Mouse (Mus musculus) intestine, embryonic 14.5 days (tissue): ENCODE measurements around the gene 4921517D22Rik. TPM values are rescaled to one million over a fixed set of nuclear protein-coding genes. Genes with fewer than 3 reads are reported as not detected.
"Not testable (repeated sequence)": the region's sequence is repeated elsewhere in the genome, so short reads cannot be mapped to it uniquely, and the experiment has no call there.

Experiments used
- ATAC-seq: fragments of 200-750 bp; cut with Nextera tagmentation; replicated peaks from 2 replicates; pipeline ENCODE4 v1.8.0; 2017; ENCODE audit warnings: low read depth, moderate number of reproducible peaks, moderate TSS enrichment, moderate library complexity; ENCODE audit not compliant: low FRiP score, low TSS enrichment
- DNase-seq: peaks from one replicate; pipeline ENCODE4 v3.0.0-alpha.2; 2018; ENCODE audit warnings: low spot score
- H3K27ac ChIP-seq: fragments of 300-500 bp; sonication (generic); 2 replicates; pipeline ENCODE4 v1.5.1; 2014; ENCODE audit warnings: low read depth, mild to moderate bottlenecking, control low read depth
- H3K27me3 ChIP-seq: fragments of 300-500 bp; sonication (generic); replicated peaks from 2 replicates; pipeline ENCODE4 v1.6.1; 2014; ENCODE audit warnings: low read length, control low read depth; ENCODE audit not compliant: control insufficient read depth, insufficient read depth
- H3K36me3 ChIP-seq: fragments of 300-500 bp; sonication (generic); 2 replicates; pipeline ENCODE4 v1.6.1; 2014; ENCODE audit warnings: low read length, control low read depth; ENCODE audit not compliant: control insufficient read depth, insufficient read depth
- H3K4me1 ChIP-seq: fragments of 300-500 bp; sonication (generic); replicated peaks from 2 replicates; pipeline ENCODE4 v1.6.1; 2014; ENCODE audit warnings: low read length, control low read depth, mixed read lengths; ENCODE audit not compliant: control insufficient read depth, insufficient read depth
- H3K4me2 ChIP-seq: fragments of 300-500 bp; sonication (generic); 2 replicates; pipeline ENCODE4 v1.6.1; 2014; ENCODE audit warnings: low read length
- H3K4me3 ChIP-seq: fragments of 300-500 bp; sonication (generic); 2 replicates; pipeline ENCODE4 v1.5.1; 2014; ENCODE audit warnings: low read depth, low read length, control low read depth, mixed read lengths
- H3K9ac ChIP-seq: fragments of 300-500 bp; sonication (generic); 2 replicates; pipeline ENCODE4 v1.6.1; 2014; ENCODE audit warnings: mild to moderate bottlenecking, low read length
- H3K9me3 ChIP-seq: fragments of 300-500 bp; sonication (generic); 2 replicates; pipeline ENCODE4 v1.6.1; 2016; ENCODE audit warnings: low read length, control low read depth; ENCODE audit not compliant: control insufficient read depth
- WGBS: fragments of 180-500 bp; shearing (Covaris S2); extraction: QIAGEN DNeasy Blood & Tissue Kit; methylation state at CpG from one replicate; pipeline ENCODE4 v1.1.7; 2014; 5-methylcytosine and 5-hydroxymethylcytosine counted together
- polyA plus RNA-seq: library from polyadenylated mRNA; unstranded; fragments of >200 nt; fragmentation: Nextera tagmentation; extraction: Ambion mirVana; gene quantifications from 2 replicates; pipeline ENCODE4 v1.2.1, GENCODE M21; 2014

Gene 4921517D22Rik
- polyA plus RNA-seq, 1 experiment from 2014 or later: not detected

- Histone ChIP-seq H3K4me2 (no peak overlapping the region), H3K9ac (no peak overlapping the region), H3K4me3 (no peak overlapping the region), H3K36me3 (no peaks in the 10 kb centered on the region), H3K4me1 (no peaks in the 10 kb centered on the region), H3K9me3 (no peaks in the 10 kb centered on the region), H3K27me3 (no peaks in the 10 kb centered on the region), H3K27ac (no peak overlapping the region)
- ATAC-seq (no peak), DNase-seq (no peak)
- WGBS: 54% methylated on average over 12 of the region's 12 CpGs
These were observed 10.7 kb upstream of the 4921517D22Rik start for GRCm38 (mm10) chr13:59704562-59704961.

- no peak for DNase-seq
- no peaks in the 10 kb centered on the region for H3K36me3 ChIP-seq
- no peak overlapping the region for H3K4me2 ChIP-seq
- 79% methylated on average over 12 of the region's 12 CpGs for WGBS
- ATAC-seq: no peak
- H3K9ac ChIP-seq: no peak overlapping the region
- no peak overlapping the region for H3K4me3 ChIP-seq
- no peaks in the 10 kb centered on the region for H3K4me1 ChIP-seq
- no peak overlapping the region for H3K27ac ChIP-seq
- no peaks in the 10 kb centered on the region for H3K27me3 ChIP-seq
- H3K9me3 ChIP-seq: no peaks in the 10 kb centered on the region
These were observed 9.6 kb upstream of the 4921517D22Rik start for GRCm38 (mm10) chr13:59703514-59703913.

- H3K27ac ChIP-seq, H3K4me1 ChIP-seq, H3K4me3 ChIP-seq, H3K4me2 ChIP-seq, ATAC-seq, DNase-seq, H3K36me3 ChIP-seq, H3K27me3 ChIP-seq, H3K9ac ChIP-seq, H3K9me3 ChIP-seq: not testable (repeated sequence)
- 67% methylated on average over 1 of the region's 1 CpGs for WGBS
These were observed 6.2 kb upstream of the 4921517D22Rik start for GRCm38 (mm10) chr13:59700137-59700536.

GRCm38 (mm10) chr13:59699131-59699530, 5.2 kb upstream of the 4921517D22Rik start:
- no peak for ATAC-seq
- H3K4me3 ChIP-seq: no peak overlapping the region
- no peaks in the 10 kb centered on the region for H3K9me3 ChIP-seq
- H3K36me3 ChIP-seq: no peaks in the 10 kb centered on the region
- H3K27me3 ChIP-seq: no peaks in the 10 kb centered on the region
- H3K4me2 ChIP-seq: no peak overlapping the region
- H3K4me1 ChIP-seq: no peaks in the 10 kb centered on the region
- H3K27ac ChIP-seq: no peak overlapping the region
- no peak overlapping the region for H3K9ac ChIP-seq
- WGBS: 90% methylated on average over 8 of the region's 8 CpGs
- DNase-seq: no peak

GRCm38 (mm10) chr13:59695781-59696180, 1.9 kb upstream of the 4921517D22Rik start:
- H3K9me3 ChIP-seq: no peaks in the 10 kb centered on the region
- H3K9ac ChIP-seq: no peak overlapping the region
- no peak for ATAC-seq
- no peaks in the 10 kb centered on the region for H3K36me3 ChIP-seq
- H3K4me1 ChIP-seq: no peaks in the 10 kb centered on the region
- H3K4me2 ChIP-seq: no peak overlapping the region
- H3K27ac ChIP-seq: no peak overlapping the region
- H3K27me3 ChIP-seq: no peaks in the 10 kb centered on the region
- 87% methylated on average over 7 of the region's 7 CpGs for WGBS
- no peak overlapping the region for H3K4me3 ChIP-seq
- no peak for DNase-seq

GRCm38 (mm10) chr13:59691478-59691877, 2.4 kb downstream of the 4921517D22Rik start:
- no peak for DNase-seq
- H3K4me1 ChIP-seq: no peaks in the 10 kb centered on the region
- no peak overlapping the region for H3K4me2 ChIP-seq
- no peak overlapping the region for H3K27ac ChIP-seq
- whole genome bisulfite sequencing: 79% methylated on average over 10 of the region's 10 CpGs
- H3K4me3 ChIP-seq: no peak overlapping the region
- no peak overlapping the region for H3K9ac ChIP-seq
- H3K36me3 ChIP-seq: no peaks in the 10 kb centered on the region
- H3K9me3 ChIP-seq: no peaks in the 10 kb centered on the region
- no peak for ATAC-seq
- H3K27me3 ChIP-seq: no peaks in the 10 kb centered on the region

- no peak overlapping the region for H3K27ac ChIP-seq
- H3K4me1 ChIP-seq: no peaks in the 10 kb centered on the region
- DNase-seq: no peak
- H3K4me3 ChIP-seq: no peak overlapping the region
- H3K27me3 ChIP-seq: no peaks in the 10 kb centered on the region
- no peak for ATAC-seq
- H3K36me3 ChIP-seq: no peaks in the 10 kb centered on the region
- WGBS: 83% methylated on average over 7 of the region's 7 CpGs
- no peak overlapping the region for H3K9ac ChIP-seq
- H3K4me2 ChIP-seq: no peak overlapping the region
- H3K9me3 ChIP-seq: no peaks in the 10 kb centered on the region
These were observed 3.3 kb downstream of the 4921517D22Rik start for GRCm38 (mm10) chr13:59690576-59690975.

GRCm38 (mm10) chr13:59689843-59690242, 4.1 kb downstream of the 4921517D22Rik start:
- Histone ChIP-seq H3K27ac (no peak overlapping the region), H3K27me3 (no peaks in the 10 kb centered on the region), H3K9ac (no peak overlapping the region), H3K36me3 (no peaks in the 10 kb centered on the region), H3K9me3 (no peaks in the 10 kb centered on the region), H3K4me2 (no peak overlapping the region), H3K4me1 (no peaks in the 10 kb centered on the region), H3K4me3 (no peak overlapping the region)
- 90% methylated on average over 3 of the region's 3 CpGs for WGBS
- DNase-seq (no peak), ATAC-seq (no peak)

GRCm38 (mm10) chr13:59689313-59689712, 4.6 kb downstream of the 4921517D22Rik start:
- Histone ChIP-seq H3K4me3 (no peak overlapping the region), H3K36me3 (no peaks in the 10 kb centered on the region), H3K9ac (no peak overlapping the region), H3K27ac (no peak overlapping the region), H3K9me3 (no peaks in the 10 kb centered on the region), H3K4me2 (no peak overlapping the region), H3K27me3 (no peaks in the 10 kb centered on the region), H3K4me1 (no peaks in the 10 kb centered on the region)
- ATAC-seq: no peak
- no peak for DNase-seq
- WGBS: 88% methylated on average over 9 of the region's 9 CpGs
